Mouse (Mus musculus) E14TG2a.4 (cell line): ENCODE results near the gene Slc9a5.
A peak's percentile ranks its signal among the peaks of the same experiment; 100 is the strongest.

Source experiments
- CTCF ChIP-seq: conservative IDR thresholded peaks from 2 replicates; pipeline ENCODE4 v1.5.1; 2014; ENCODE audit warnings: low read length
- NANOG ChIP-seq: IDR thresholded peaks from 2 replicates; pipeline ENCODE4 v1.6.1; 2014; ENCODE audit warnings: borderline replicate concordance, low read length, mixed read lengths
- POU5F1 ChIP-seq: IDR thresholded peaks from 2 replicates; pipeline ENCODE4 v1.6.1; 2014; ENCODE audit warnings: low read length, borderline replicate concordance

GRCm38 (mm10) chr8:105359646-105360045 is 11.0 kb downstream of the Slc9a5 start:
- TF ChIP-seq CTCF (peak; percentile 14; the same call in 1 of the 2 replicates), NANOG (no peak), POU5F1 (no peak)
